Mouse (Mus musculus) hindbrain, embryonic 10.5 days (tissue): ENCODE measurements around the gene Magel2. TPM values are rescaled to one million over a fixed set of nuclear protein-coding genes. Genes with fewer than 3 reads are reported as not detected.

ENCODE experiments used
- DNase-seq: peaks from one replicate; pipeline ENCODE4 v3.0.0-alpha.2; 2017; ENCODE audit warnings: low spot score
- H3K27ac ChIP-seq: fragments of 300-500 bp; sonication (generic); 2 replicates; pipeline ENCODE4 v1.5.1; 2016; ENCODE audit warnings: mild to moderate bottlenecking, moderate library complexity
- H3K27me3 ChIP-seq: fragments of 300-500 bp; sonication (generic); 2 replicates; pipeline ENCODE4 v1.6.1; 2016; ENCODE audit warnings: mild to moderate bottlenecking; ENCODE audit not compliant: poor library complexity, insufficient read depth, severe bottlenecking
- H3K36me3 ChIP-seq: fragments of 300-500 bp; sonication (generic); 2 replicates; pipeline ENCODE4 v1.6.1; 2016; ENCODE audit warnings: mild to moderate bottlenecking, moderate library complexity
- H3K4me1 ChIP-seq: fragments of 300-500 bp; sonication (generic); replicated peaks from 2 replicates; pipeline ENCODE4 v1.6.1; 2016; ENCODE audit warnings: mild to moderate bottlenecking
- H3K4me3 ChIP-seq: fragments of 300-500 bp; sonication (generic); 2 replicates; pipeline ENCODE4 v1.5.1; 2016; ENCODE audit warnings: mild to moderate bottlenecking, moderate library complexity
- H3K9me3 ChIP-seq: fragments of 300-500 bp; sonication (generic); 2 replicates; pipeline ENCODE4 v1.6.1; 2016; ENCODE audit warnings: mild to moderate bottlenecking, moderate library complexity
- WGBS: fragments of 180-500 bp; shearing (Covaris S2); methylation state at CpG from one replicate; pipeline ENCODE4 v1.1.7; 2016; 5-methylcytosine and 5-hydroxymethylcytosine counted together
- polyA plus RNA-seq: library from polyadenylated mRNA; unstranded; fragments of >200 nt; fragmentation: Nextera tagmentation; extraction: Ambion mirVana; gene quantifications from 2 replicates; pipeline ENCODE4 v1.2.1, GENCODE M21; 2016

Gene Magel2
- polyA plus RNA-seq, 1 experiment from 2014 or later: 11.8 TPM

- DNase-seq: no peak
- WGBS: 44% methylated on average over 4 of the region's 4 CpGs
- Histone ChIP-seq H3K27ac (no peak overlapping the region), H3K27me3 (no peaks in the 10 kb centered on the region), H3K9me3 (peaks cover 7% of the 10 kb centered on the region; the same call in 1 of the 2 replicates), H3K4me1 (peaks cover 13% of the 10 kb centered on the region; the same call in 1 of the 2 replicates), H3K36me3 (no peaks in the 10 kb centered on the region), H3K4me3 (no peak overlapping the region)
Measured at GRCm38 (mm10) chr7:62388291-62388690, 11.5 kb downstream of the Magel2 start.

GRCm38 (mm10) chr7:62392202-62392601 is 15.4 kb downstream of the Magel2 start:
- H3K27ac ChIP-seq: no peak overlapping the region
- DNase-seq: no peak
- H3K4me1 ChIP-seq: peaks cover 13% of the 10 kb centered on the region; the same call in 1 of the 2 replicates
- peaks cover 8% of the 10 kb centered on the region; the same call in 1 of the 2 replicates for H3K9me3 ChIP-seq
- H3K36me3 ChIP-seq: no peaks in the 10 kb centered on the region
- H3K4me3 ChIP-seq: no peak overlapping the region
- H3K27me3 ChIP-seq: no peaks in the 10 kb centered on the region
- WGBS: 57% methylated on average over 1 of the region's 1 CpGs

GRCm38 (mm10) chr7:62406573-62407050 is 29.8 kb downstream of the Magel2 start:
- Histone ChIP-seq H3K27ac (peak overlapping the region; percentile 66; the same call in 1 of the 2 replicates), H3K4me1 (peaks cover 41% of the 10 kb centered on the region), H3K9me3 (peaks cover 10% of the 10 kb centered on the region), H3K4me3 (peak overlapping the region; percentile 40), H3K36me3 (no peaks in the 10 kb centered on the region), H3K27me3 (no peaks in the 10 kb centered on the region)
- WGBS: 42% methylated on average over 19 of the region's 19 CpGs
- peak; percentile 50 for DNase-seq

GRCm38 (mm10) chr7:62407803-62408202 is 31.0 kb downstream of the Magel2 start:
- peak overlapping the region; percentile 40; the same call in 1 of the 2 replicates for H3K4me3 ChIP-seq
- no peak for DNase-seq
- peak overlapping the region; percentile 66; the same call in 1 of the 2 replicates for H3K27ac ChIP-seq
- peaks cover 46% of the 10 kb centered on the region for H3K4me1 ChIP-seq
- WGBS: 30% methylated on average over 3 of the region's 3 CpGs
- H3K27me3 ChIP-seq: no peaks in the 10 kb centered on the region
- no peaks in the 10 kb centered on the region for H3K36me3 ChIP-seq
- H3K9me3 ChIP-seq: peaks cover 10% of the 10 kb centered on the region

- WGBS: 51% methylated on average over 1 of the region's 1 CpGs
- H3K4me3 ChIP-seq: peak overlapping the region; percentile 68
- peak; percentile 29 for DNase-seq
Measured at GRCm38 (mm10) chr7:62415222-62415621, 38.4 kb downstream of the Magel2 start.

GRCm38 (mm10) chr7:62416173-62416572 is 39.4 kb downstream of the Magel2 start:
- peak overlapping the region; percentile 95 for H3K27ac ChIP-seq
- peak overlapping the region; percentile 68 for H3K4me3 ChIP-seq
- H3K36me3 ChIP-seq: no peaks in the 10 kb centered on the region
- H3K4me1 ChIP-seq: peaks cover 11% of the 10 kb centered on the region; the same call in 1 of the 2 replicates
- DNase-seq: peak; percentile 57
- H3K27me3 ChIP-seq: no peaks in the 10 kb centered on the region
- H3K9me3 ChIP-seq: peaks cover 20% of the 10 kb centered on the region

More at GRCm38 (mm10) chr7:62415222-62415621, 38.4 kb downstream of the Magel2 start:
- Histone ChIP-seq H3K9me3 (peaks cover 20% of the 10 kb centered on the region), H3K4me1 (peaks cover 18% of the 10 kb centered on the region; the same call in 1 of the 2 replicates), H3K36me3 (no peaks in the 10 kb centered on the region), H3K27me3 (no peaks in the 10 kb centered on the region), H3K27ac (peak overlapping the region; percentile 95)

- H3K4me3 ChIP-seq: peak overlapping the region; percentile 68
- WGBS: 56% methylated on average over 9 of the region's 9 CpGs
- peak overlapping the region; percentile 95 for H3K27ac ChIP-seq
- H3K36me3 ChIP-seq: no peaks in the 10 kb centered on the region
- DNase-seq: peak; percentile 7
- no peaks in the 10 kb centered on the region for H3K27me3 ChIP-seq
- peaks cover 20% of the 10 kb centered on the region for H3K9me3 ChIP-seq
- H3K4me1 ChIP-seq: no peaks in the 10 kb centered on the region
Measured at GRCm38 (mm10) chr7:62418346-62418745, 41.5 kb downstream of the Magel2 start.

- Histone ChIP-seq H3K27ac (peak overlapping the region; percentile 95), H3K4me1 (0 out of 2 replicates have a peak, but pooled peaks cover 1% of the 10 kb centered on the region), H3K4me3 (peak overlapping the region; percentile 68), H3K9me3 (peaks cover 20% of the 10 kb centered on the region), H3K36me3 (no peaks in the 10 kb centered on the region), H3K27me3 (no peaks in the 10 kb centered on the region)
- DNase-seq: no peak
- 50% methylated on average over 17 of the region's 17 CpGs for WGBS
Measured at GRCm38 (mm10) chr7:62419105-62419492, 42.3 kb downstream of the Magel2 start.

- DNase-seq: peak; percentile 82
- Histone ChIP-seq H3K27ac (peak within 1 kb of the TSS; percentile 95), H3K4me1 (0 out of 2 replicates have a peak, but pooled peaks cover 2% of the 10 kb centered on the region), H3K4me3 (peak within 1 kb of the TSS; percentile 68), H3K36me3 (no peaks in the 10 kb centered on the region), H3K27me3 (no peaks in the 10 kb centered on the region), H3K9me3 (peaks cover 20% of the 10 kb centered on the region)
- WGBS: 24% methylated on average over 49 of the region's 49 CpGs
Measured at GRCm38 (mm10) chr7:62419493-62420360, 42.9 kb downstream of the Magel2 start, which contains the start of gene Mkrn3. Gene Mkrn3 (minus strand): TSS chr7:62420139.

- 45% methylated on average over 6 of the region's 6 CpGs for WGBS
- peaks cover 20% of the 10 kb centered on the region for H3K9me3 ChIP-seq
- H3K27ac ChIP-seq: peak overlapping the region; percentile 95
- H3K36me3 ChIP-seq: no peaks in the 10 kb centered on the region
- H3K4me3 ChIP-seq: peak overlapping the region; percentile 68
- 0 out of 2 replicates have a peak, but pooled peaks cover 2% of the 10 kb centered on the region for H3K4me1 ChIP-seq
- peak; percentile 43 for DNase-seq
- no peaks in the 10 kb centered on the region for H3K27me3 ChIP-seq
Measured at GRCm38 (mm10) chr7:62420566-62420965, 43.8 kb downstream of the Magel2 start.

- Histone ChIP-seq H3K27ac (peak overlapping the region; percentile 95), H3K36me3 (no peaks in the 10 kb centered on the region), H3K27me3 (no peaks in the 10 kb centered on the region), H3K4me1 (0 out of 2 replicates have a peak, but pooled peaks cover 2% of the 10 kb centered on the region), H3K4me3 (peak overlapping the region; percentile 68), H3K9me3 (peaks cover 19% of the 10 kb centered on the region)
- DNase-seq: peak; percentile 56
- 38% methylated on average over 4 of the region's 4 CpGs for WGBS
Measured at GRCm38 (mm10) chr7:62423210-62423609, 46.4 kb downstream of the Magel2 start.

- Histone ChIP-seq H3K4me3 (no peak overlapping the region), H3K36me3 (no peaks in the 10 kb centered on the region), H3K4me1 (0 out of 2 replicates have a peak, but pooled peaks cover 2% of the 10 kb centered on the region), H3K27ac (no peak overlapping the region), H3K27me3 (no peaks in the 10 kb centered on the region), H3K9me3 (no peaks in the 10 kb centered on the region; the same call in 1 of the 2 replicates)
- WGBS: 24% methylated on average over 8 of the region's 8 CpGs
- no peak for DNase-seq
Measured at GRCm38 (mm10) chr7:62428337-62428736, 51.5 kb downstream of the Magel2 start.
